Mouse (Mus musculus): ENCODE data around the gene Itga11.
A peak's percentile ranks its signal among the peaks of the same experiment; 100 is the strongest.
"Not testable (repeated sequence)": the region's sequence is repeated elsewhere in the genome, so short reads cannot be mapped to it uniquely, and the experiment has no call there.

The Itga11 gene

DNA sequence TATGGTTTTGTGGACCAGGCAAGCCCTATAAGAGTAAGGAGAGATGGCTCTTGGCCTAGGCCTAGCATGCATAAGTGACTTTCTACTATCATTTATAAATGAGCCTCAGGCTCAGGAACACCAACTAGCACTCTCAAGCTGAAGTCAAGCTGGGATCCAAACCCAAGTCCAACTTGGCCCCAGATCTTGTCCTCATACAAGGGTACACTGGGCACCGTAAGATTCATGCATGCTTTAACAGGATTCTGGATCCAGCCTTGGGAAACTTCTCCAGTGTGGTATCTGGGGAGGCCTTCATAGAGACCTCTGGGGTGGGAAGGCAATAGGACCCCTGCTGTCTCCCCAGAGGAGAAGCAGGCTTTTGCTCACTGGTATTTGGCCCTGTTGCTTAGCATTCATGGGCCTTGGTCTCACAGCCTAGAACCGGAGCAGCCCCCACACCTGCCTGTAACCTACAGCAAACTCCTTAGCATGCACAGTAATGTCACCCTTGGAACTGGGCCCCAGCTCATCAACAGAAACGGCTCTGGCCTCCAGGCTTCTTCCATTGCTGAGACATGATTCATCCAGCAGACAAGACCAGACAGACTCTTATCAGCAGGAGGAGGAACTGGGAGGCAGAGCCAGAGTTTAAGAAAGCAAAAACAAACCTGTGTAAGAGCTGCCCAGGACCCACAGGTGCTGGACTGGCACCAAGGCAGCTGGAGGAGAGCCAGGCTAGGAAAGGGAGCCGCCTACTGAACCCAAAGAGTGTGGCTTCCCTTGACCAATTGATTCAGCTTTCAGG, 140.4 kb downstream of the Itga11 start:
- DNase-seq (ENCODE audit: low spot score) = no peak

DNA sequence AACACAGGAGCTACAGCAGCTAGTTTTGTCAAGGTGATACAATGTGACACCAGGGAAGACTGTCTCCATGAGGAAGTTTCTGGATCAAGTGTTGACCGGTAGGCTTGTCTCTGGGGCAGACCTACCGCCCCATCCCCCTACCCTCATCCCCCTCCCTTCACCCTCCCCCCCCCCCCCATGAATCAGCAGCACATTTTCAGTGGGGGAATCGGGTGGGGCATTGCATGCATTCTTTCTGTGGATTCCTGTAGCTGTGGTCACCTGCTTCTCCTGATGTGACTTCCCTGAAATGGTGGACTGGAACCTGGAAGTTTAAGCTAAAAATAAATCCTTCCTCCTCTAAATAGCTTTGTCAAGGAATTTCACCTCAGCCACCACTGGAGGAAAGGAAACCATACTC, 141.9 kb downstream of the Itga11 start:
- DNase-seq (ENCODE audit: low spot score) = no peak

- not testable (repeated sequence) for DNase-seq (ENCODE audit: low spot score)
Observed at GRCm38 (mm10) chr9:62819910-62820309, 142.3 kb downstream of the Itga11 start.

DNA sequence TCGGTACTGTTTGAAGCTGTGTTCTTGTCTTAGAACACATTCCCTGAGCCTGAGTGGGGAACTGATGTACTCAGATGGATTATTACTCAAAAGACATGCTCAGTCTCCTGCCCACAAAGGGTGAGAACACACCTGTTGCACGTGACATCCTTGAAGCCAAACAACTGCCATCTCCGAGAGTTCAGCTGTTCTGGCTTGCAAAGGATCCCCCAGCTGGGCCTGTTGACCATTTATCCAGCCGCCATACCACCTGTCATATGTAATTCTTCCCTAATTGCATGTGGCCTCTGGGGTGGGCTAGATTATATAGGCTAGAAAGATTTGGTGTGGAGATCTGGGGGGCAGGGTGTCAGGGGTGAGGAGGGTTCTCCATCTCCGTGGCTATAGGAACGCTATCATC, 143.2 kb downstream of the Itga11 start:
- no peak for DNase-seq (ENCODE audit: low spot score)

DNA sequence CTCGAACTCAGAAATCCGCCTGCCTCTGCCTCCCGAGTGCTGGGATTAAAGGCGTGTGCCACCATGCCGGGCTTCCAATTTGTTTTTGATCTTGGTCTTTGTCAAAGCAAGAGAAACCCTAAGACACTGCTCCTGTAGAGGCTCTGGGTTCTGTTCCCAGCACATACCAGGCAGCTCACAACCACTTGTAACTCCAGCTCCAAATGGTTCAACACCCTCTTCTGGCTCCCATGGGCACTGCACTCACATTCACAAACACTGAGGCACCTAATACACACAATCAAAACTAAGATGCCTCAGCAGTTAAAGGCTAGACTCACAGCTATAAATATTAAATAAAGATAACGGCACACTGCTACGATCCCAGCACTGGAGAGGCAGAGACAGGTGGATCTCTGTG, 144.2 kb downstream of the Itga11 start:
- no peak for DNase-seq (ENCODE audit: low spot score)

DNA sequence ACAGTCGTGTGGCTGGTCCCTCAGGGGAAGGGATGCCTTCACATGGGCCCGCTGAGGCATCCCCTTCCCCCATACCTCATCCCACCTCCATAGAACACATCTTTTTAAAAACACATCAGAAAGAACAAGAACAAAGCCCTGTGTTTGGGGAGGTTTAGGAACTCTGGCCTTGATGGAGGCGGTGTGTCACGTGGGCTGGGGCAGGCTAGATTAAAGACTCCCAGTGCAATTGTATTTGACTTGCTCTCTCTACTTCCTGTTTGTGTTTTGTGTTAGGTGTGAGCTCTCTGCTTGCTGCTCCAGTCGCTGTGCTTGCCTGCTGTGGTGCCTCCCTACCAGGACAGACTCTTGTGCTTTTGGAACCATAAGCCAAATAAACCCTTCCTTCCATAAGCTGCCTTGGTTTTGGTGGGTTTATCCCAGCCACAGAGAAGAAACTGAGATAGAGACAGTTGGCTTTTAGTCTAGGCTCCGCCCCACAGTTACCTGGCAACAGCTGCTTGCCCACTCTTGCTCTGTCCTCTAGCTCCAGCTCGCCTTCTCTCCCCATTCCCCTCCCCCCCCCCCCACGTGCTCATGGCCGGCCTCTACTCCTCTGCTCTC, 148.3 kb downstream of the Itga11 start:
- DNase-seq (ENCODE audit: low spot score) = no peak

- DNase-seq (ENCODE audit: low spot score) = no peak
Observed at GRCm38 (mm10) chr9:62826456-62826855, 148.8 kb downstream of the Itga11 start.

- DNase-seq (ENCODE audit: low spot score) = no peak
Observed at GRCm38 (mm10) chr9:62827939-62828652, 150.5 kb downstream of the Itga11 start.

DNA sequence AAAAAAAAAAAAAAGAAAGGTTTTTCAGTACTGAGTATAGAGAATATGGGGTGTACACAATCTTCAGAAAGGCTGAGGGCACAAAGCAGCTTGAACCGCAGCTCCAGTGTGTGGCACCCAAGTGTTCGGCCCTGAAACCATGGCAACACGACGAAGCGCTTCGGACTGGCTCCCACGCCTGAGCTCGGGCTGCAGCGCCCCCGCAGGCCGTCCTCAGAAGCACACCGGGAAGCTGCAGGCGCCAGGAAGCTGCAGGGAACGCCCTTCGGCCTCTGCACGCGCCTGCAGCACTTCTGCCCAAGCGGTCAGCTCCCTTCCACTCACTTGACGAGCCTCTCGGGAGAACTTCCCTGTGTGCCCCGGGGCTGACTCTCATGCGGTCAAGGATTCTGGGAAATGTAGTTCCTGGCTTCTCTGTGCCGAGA, 151.0 kb downstream of the Itga11 start:
- DNase-seq (ENCODE audit: low spot score) = peak; percentile 95

GRCm38 (mm10) chr9:62829877-62830276, 152.3 kb downstream of the Itga11 start:
- DNase-seq (ENCODE audit: low spot score) = no peak

All from testis, postnatal 14 days (tissue).